Mouse (Mus musculus) liver, adult (tissue): Measurements from ENCODE around the gene Ccl9.

Experiments used
- GATA4 ChIP-seq: IDR thresholded peaks from 2 replicates; pipeline ENCODE4 v1.6.1; 2014; ENCODE audit warnings: mild to moderate bottlenecking, low read length; ENCODE audit not compliant: insufficient replicate concordance

The Ccl9 gene

GRCm38 (mm10) chr11:83566617-83567016 is 11.8 kb downstream of the Ccl9 start:
- no peak for TF ChIP-seq GATA4

DNA sequence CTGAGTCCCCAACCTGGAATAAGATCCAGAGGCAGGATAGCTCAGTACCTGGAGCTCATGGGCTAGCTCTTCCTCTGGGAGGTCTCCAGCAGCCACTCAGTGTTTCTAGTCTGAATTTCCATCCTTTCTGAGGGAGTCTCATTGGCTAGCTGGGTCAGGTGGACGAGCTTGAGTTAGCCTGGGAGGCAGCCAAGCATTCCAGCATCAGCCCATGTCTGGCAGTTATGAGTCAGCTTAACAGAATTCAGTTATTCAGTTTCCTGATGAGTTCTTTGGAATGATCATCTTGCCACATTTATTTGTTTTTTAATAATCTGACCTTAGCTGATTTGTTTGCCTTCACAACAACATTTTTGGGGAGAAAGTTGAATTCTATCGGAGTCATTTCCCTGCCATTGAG is 14.7 kb downstream of the Ccl9 start:
- no peak for TF ChIP-seq GATA4

DNA sequence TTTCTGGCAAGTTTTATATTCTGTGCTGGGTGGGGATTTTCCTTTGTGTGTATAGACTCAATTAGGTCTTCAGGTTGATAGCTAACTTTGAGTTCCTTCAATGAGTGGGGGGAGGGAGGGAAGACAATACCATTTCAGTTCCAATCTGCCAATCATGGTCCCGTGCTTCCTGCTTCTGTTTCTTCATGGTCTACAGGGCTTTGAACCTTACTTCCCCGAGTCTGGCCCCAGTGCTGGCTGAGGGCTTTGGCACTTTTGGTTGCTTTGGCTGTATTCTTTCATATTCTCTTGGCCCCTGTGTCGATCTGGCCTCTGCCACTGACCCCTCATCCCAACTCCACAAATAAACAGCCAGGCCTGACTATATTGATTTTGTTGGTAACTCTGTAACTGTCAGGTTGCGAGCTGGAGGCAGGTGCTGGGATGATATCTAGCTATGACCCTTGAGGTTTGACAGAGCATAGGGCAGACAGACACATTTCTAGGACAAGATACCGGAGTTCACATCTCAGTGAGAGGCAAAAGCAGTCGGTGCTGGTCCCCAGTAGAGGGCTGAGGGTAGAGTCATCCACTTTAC is 16.0 kb downstream of the Ccl9 start:
- TF ChIP-seq GATA4 = peak; percentile 71

GRCm38 (mm10) chr11:83560405-83560804 is 18.0 kb downstream of the Ccl9 start:
- no peak for TF ChIP-seq GATA4

DNA sequence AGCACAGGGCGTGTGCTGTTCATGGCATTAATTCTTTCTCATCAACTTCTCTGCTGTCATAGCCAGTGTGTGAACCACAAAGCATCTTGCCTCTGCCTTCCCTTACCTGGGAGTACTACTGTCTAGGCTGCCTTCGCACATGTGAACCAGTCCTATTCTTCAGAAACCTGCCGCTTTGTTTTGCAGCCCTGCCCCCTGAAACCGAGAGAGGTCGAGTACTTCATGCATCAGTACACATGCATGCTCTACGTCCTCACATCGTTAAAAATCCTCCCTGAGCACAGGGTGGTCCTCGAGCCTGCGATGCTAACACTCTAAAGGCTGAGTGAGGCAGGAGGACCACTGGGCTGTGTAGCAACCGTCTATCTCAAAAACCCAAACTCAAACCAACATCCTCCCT is 21.4 kb downstream of the Ccl9 start:
- TF ChIP-seq GATA4 = no peak

GRCm38 (mm10) chr11:83556085-83556781 is 22.2 kb downstream of the Ccl9 start:
- TF ChIP-seq GATA4 = no peak

- TF ChIP-seq GATA4 = no peak
Measured at GRCm38 (mm10) chr11:83551668-83552067, 26.8 kb downstream of the Ccl9 start.

DNA sequence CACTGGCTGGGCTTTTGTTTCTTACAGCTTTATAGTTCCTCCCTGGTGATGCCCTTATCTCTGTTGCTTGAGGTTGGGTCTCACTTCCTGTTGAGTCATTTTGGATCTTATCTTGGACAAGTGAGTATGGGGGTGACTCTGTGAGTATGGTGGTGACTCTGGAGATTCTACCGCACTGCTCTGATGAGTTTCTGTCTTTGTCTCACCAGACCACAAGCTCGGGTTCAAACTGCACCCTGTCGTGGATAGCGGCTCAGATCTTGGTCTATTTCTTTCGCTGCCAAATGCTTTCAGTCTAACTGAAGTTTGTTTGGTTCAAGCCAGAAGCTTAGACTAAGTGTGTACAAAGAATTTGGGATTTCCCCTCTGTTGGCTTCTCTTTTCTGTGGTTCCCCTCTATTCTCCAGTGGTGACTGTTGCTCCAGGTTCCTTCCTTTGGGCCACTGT is 28.2 kb downstream of the Ccl9 start:
- no peak for TF ChIP-seq GATA4

DNA sequence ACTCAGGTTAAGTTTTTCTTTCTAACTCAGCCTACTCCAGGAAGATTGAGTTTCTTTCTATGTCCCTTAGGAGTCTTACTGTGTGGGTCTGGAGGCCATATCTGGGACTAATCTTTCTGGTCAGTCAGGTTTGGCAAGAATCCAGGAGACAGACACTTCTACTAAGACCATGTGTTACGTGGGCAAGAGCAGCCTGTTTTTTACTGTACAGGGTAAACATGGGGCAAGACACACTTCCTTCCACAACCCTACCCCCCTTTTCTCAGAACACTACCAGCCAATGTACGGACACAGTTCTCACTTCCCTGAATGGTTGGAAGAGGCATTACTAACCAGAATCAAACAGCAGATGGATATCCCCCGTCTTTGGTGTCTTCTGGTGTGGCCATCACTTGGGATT is 34.2 kb downstream of the Ccl9 start:
- no peak for TF ChIP-seq GATA4

DNA sequence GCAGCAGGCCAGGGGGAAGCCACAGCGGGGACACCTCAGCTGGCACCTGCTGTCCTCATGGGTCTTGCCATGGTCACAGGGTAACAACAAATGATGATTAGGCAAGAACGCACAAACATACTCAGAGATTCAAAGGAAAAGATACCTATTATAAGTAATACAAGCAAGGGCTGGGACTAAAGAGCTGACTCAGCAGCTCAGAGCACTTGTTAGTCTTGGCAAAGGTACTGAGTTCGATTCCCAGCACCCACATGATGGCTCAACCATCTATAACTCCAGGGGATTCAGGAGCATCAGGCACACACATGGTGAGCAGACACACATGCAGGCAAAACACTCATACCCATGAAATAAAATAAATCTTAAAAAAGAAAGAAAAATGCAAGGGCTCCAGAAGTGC is 37.0 kb downstream of the Ccl9 start:
- no peak for TF ChIP-seq GATA4

DNA sequence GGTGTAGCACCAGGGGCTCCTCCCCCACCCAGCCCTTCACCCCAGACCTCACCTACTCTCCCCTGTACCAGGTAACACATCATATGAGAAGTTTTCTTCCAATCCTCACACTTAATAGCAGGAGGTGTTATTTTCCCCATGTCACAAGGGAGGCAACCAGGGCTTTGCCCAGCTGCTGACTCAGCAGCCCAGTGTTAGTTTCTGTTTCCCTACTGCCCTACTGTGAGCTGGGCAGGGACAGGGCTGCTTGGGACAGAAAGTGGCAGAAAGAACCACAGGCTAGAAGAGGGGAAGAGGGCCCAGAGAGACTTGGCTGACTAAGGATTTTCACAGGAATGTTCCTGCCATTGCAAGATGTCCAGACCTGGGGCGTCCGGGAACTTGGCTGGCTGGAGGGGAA is 37.5 kb downstream of the Ccl9 start:
- no peak for TF ChIP-seq GATA4

- no peak for TF ChIP-seq GATA4
Measured at GRCm38 (mm10) chr11:83538705-83539314, 39.6 kb downstream of the Ccl9 start.

- no peak for TF ChIP-seq GATA4
Measured at GRCm38 (mm10) chr11:83536831-83537230, 41.6 kb downstream of the Ccl9 start.

DNA sequence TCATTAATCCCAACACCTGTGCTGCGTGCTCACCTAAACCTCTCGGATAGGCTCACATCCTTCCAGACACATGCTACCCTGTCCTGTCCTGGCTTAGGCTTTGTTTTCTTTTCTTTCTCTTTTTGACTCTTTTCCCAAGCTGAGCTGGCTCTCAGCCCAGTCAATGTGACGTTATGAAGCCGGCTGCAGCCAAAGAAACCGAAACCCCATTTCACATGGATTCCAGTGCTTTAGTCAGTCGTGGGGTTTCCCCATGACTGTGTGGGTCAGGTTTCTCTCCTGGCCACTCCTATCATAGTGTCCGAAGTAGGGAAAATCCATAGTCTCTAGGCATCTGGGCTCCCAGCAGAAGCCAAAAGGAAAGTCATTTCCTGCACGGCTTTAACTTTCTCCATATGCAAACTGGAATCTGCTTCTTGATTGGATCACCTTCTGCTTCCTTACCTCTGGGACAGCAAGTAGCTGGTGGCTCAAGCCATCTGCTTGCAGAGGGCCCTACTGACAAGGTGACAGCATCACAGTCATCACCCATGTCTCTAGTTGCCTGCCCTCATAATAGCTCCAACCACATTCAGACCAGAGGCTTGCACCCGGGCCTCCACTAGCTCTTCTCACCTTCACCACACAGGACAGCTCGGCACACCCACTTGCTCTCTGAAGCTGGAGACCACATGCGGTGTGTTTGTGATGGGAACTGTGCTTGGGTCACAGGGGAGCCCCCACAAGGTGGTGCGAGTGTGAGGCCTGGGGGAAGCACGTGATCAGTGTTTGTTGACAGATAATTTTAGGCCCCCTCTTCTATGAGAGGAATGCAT is 43.6 kb downstream of the Ccl9 start:
- no peak for TF ChIP-seq GATA4

GRCm38 (mm10) chr11:83534143-83534542 is 44.3 kb downstream of the Ccl9 start:
- no peak for TF ChIP-seq GATA4

DNA sequence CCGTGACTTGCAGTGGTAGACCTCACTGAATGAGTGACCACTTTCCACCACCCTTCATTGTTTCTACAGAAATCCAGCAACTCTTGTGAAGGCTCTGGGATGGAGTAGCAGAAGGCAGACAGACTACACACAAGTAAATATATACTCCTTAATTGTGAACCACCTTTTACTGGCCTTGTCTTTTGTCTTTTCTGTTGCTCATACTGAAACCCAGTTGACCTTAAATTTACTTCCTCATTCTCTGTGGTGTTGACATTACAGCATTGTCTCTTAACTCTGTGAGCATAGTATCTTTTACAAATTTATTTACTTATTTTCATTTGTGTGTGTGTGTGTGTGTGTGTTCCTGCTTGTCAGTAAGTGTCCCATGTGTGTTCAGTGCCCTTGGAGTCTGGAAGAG is 45.2 kb downstream of the Ccl9 start:
- TF ChIP-seq GATA4 = no peak
